Mouse (Mus musculus) embryonic facial prominence, embryonic 12.5 days (tissue): ENCODE measurements at regions not wholly inside any gene's neighbourhood (a gene's known extent, or its start where the extent isn't known, plus 50 kb on each side); places are given as distances from the start of the nearest gene placed in this dataset.

Experiments used
- ATAC-seq: fragments of 200-750 bp; cut with Nextera tagmentation; 2 replicates; pipeline ENCODE4 v1.8.0; 2017; ENCODE audit not compliant: insufficient number of reproducible peaks, insufficient read depth, low FRiP score, low TSS enrichment
- H3K27ac ChIP-seq: fragments of 300-500 bp; sonication (generic); 2 replicates; pipeline ENCODE4 v1.5.1; 2016; ENCODE audit warnings: mild to moderate bottlenecking
- H3K27me3 ChIP-seq: fragments of 300-500 bp; sonication (generic); 2 replicates; pipeline ENCODE4 v1.6.1; 2016; ENCODE audit warnings: mild to moderate bottlenecking, moderate library complexity
- H3K36me3 ChIP-seq: fragments of 300-500 bp; sonication (generic); 2 replicates; pipeline ENCODE4 v1.6.1; 2016; ENCODE audit warnings: mild to moderate bottlenecking
- H3K4me1 ChIP-seq: fragments of 300-500 bp; sonication (generic); 2 replicates; pipeline ENCODE4 v1.6.1; 2016
- H3K4me2 ChIP-seq: fragments of 300-500 bp; sonication (generic); replicated peaks from 2 replicates; pipeline ENCODE4 v1.6.1; 2016; ENCODE audit warnings: mild to moderate bottlenecking, moderate library complexity
- H3K4me3 ChIP-seq: fragments of 300-500 bp; sonication (generic); 2 replicates; pipeline ENCODE4 v1.5.1; 2016; ENCODE audit warnings: mild to moderate bottlenecking
- H3K9ac ChIP-seq: fragments of 300-500 bp; sonication (generic); 2 replicates; pipeline ENCODE4 v1.6.1; 2016; ENCODE audit warnings: mild to moderate bottlenecking, moderate library complexity
- H3K9me3 ChIP-seq: fragments of 300-500 bp; sonication (generic); 2 replicates; pipeline ENCODE4 v1.6.1; 2016; ENCODE audit warnings: mild to moderate bottlenecking, moderate library complexity
- WGBS: fragments of 180-500 bp; shearing (Covaris S2); methylation state at CpG from one replicate; pipeline ENCODE4 v1.1.7; 2016; 5-methylcytosine and 5-hydroxymethylcytosine counted together

GRCm38 (mm10) chr9:31610212-31610611, 145.9 kb upstream of the Tmem45b start:
- no peak for ATAC-seq
- Histone ChIP-seq H3K4me2 (no peak overlapping the region), H3K9me3 (no peaks in the 10 kb centered on the region), H3K4me1 (no peaks in the 10 kb centered on the region), H3K36me3 (no peaks in the 10 kb centered on the region), H3K4me3 (no peak overlapping the region), H3K27me3 (no peaks in the 10 kb centered on the region), H3K9ac (no peak overlapping the region), H3K27ac (no peak overlapping the region)
- 52% methylated on average over 1 of the region's 1 CpGs for WGBS

- no peak overlapping the region for H3K9ac ChIP-seq
- no peak overlapping the region for H3K4me2 ChIP-seq
- H3K9me3 ChIP-seq, result no peaks in the 10 kb centered on the region
- H3K36me3 ChIP-seq, result no peaks in the 10 kb centered on the region
- H3K27me3 ChIP-seq, result no peaks in the 10 kb centered on the region
- ATAC-seq, result no peak
- H3K4me3 ChIP-seq, result no peak overlapping the region
- 76% methylated on average over 3 of the region's 3 CpGs for WGBS
- no peak overlapping the region for H3K27ac ChIP-seq
- H3K4me1 ChIP-seq, result no peaks in the 10 kb centered on the region
Observed at GRCm38 (mm10) chr9:31609731-31610130, 145.5 kb upstream of the Tmem45b start.

GRCm38 (mm10) chr9:31608084-31608870, 144.0 kb upstream of the Tmem45b start:
- no peaks in the 10 kb centered on the region for H3K9me3 ChIP-seq
- no peak overlapping the region for H3K4me2 ChIP-seq
- no peak overlapping the region for H3K4me3 ChIP-seq
- WGBS, result 59% methylated on average over 8 of the region's 8 CpGs
- H3K36me3 ChIP-seq, result no peaks in the 10 kb centered on the region
- H3K9ac ChIP-seq, result no peak overlapping the region
- H3K4me1 ChIP-seq, result no peaks in the 10 kb centered on the region
- H3K27me3 ChIP-seq, result no peaks in the 10 kb centered on the region
- no peak overlapping the region for H3K27ac ChIP-seq
- no peak for ATAC-seq

- Histone ChIP-seq H3K4me2 (no peak overlapping the region), H3K36me3 (no peaks in the 10 kb centered on the region), H3K4me1 (no peaks in the 10 kb centered on the region), H3K27ac (no peak overlapping the region), H3K9me3 (no peaks in the 10 kb centered on the region), H3K4me3 (no peak overlapping the region), H3K9ac (no peak overlapping the region), H3K27me3 (no peaks in the 10 kb centered on the region)
- WGBS, result 86% methylated on average over 6 of the region's 6 CpGs
- ATAC-seq, result no peak
Observed at GRCm38 (mm10) chr9:31606936-31607335, 142.7 kb upstream of the Tmem45b start.

GRCm38 (mm10) chr9:31604497-31605090, 140.3 kb upstream of the Tmem45b start:
- Histone ChIP-seq H3K36me3 (no peaks in the 10 kb centered on the region), H3K9me3 (no peaks in the 10 kb centered on the region), H3K4me1 (no peaks in the 10 kb centered on the region), H3K9ac (no peak overlapping the region), H3K27me3 (no peaks in the 10 kb centered on the region), H3K4me3 (no peak overlapping the region), H3K27ac (no peak overlapping the region), H3K4me2 (no peak overlapping the region)
- ATAC-seq, result no peak
- 72% methylated on average over 6 of the region's 6 CpGs for WGBS

- H3K4me2 ChIP-seq, result no peak overlapping the region
- no peaks in the 10 kb centered on the region for H3K9me3 ChIP-seq
- H3K9ac ChIP-seq, result no peak overlapping the region
- no peaks in the 10 kb centered on the region for H3K36me3 ChIP-seq
- ATAC-seq, result no peak
- no peaks in the 10 kb centered on the region for H3K27me3 ChIP-seq
- H3K27ac ChIP-seq, result no peak overlapping the region
- H3K4me1 ChIP-seq, result no peaks in the 10 kb centered on the region
- H3K4me3 ChIP-seq, result no peak overlapping the region
- 89% methylated on average over 4 of the region's 4 CpGs for WGBS
Observed at GRCm38 (mm10) chr9:31602707-31603106, 138.4 kb upstream of the Tmem45b start.

GRCm38 (mm10) chr9:31595096-31595495, 130.8 kb upstream of the Tmem45b start:
- no peak for ATAC-seq
- WGBS, result 48% methylated on average over 7 of the region's 7 CpGs

GRCm38 (mm10) chr9:31587671-31588070, 123.4 kb upstream of the Tmem45b start:
- Histone ChIP-seq H3K36me3 (no peaks in the 10 kb centered on the region), H3K27me3 (no peaks in the 10 kb centered on the region), H3K27ac (no peak overlapping the region), H3K4me3 (no peak overlapping the region), H3K4me2 (no peak overlapping the region), H3K4me1 (no peaks in the 10 kb centered on the region), H3K9ac (no peak overlapping the region), H3K9me3 (no peaks in the 10 kb centered on the region)
- no peak for ATAC-seq

More at GRCm38 (mm10) chr9:31595096-31595495, 130.8 kb upstream of the Tmem45b start:
- H3K4me2 ChIP-seq, result no peak overlapping the region
- no peaks in the 10 kb centered on the region for H3K9me3 ChIP-seq
- H3K4me3 ChIP-seq, result no peak overlapping the region
- no peaks in the 10 kb centered on the region for H3K27me3 ChIP-seq
- H3K36me3 ChIP-seq, result no peaks in the 10 kb centered on the region
- no peaks in the 10 kb centered on the region for H3K4me1 ChIP-seq
- no peak overlapping the region for H3K27ac ChIP-seq
- no peak overlapping the region for H3K9ac ChIP-seq

- no peak overlapping the region for H3K4me2 ChIP-seq
- no peak overlapping the region for H3K4me3 ChIP-seq
- no peaks in the 10 kb centered on the region for H3K36me3 ChIP-seq
- H3K4me1 ChIP-seq, result no peaks in the 10 kb centered on the region
- H3K9ac ChIP-seq, result no peak overlapping the region
- no peak overlapping the region for H3K27ac ChIP-seq
- 56% methylated on average over 10 of the region's 10 CpGs for WGBS
- no peaks in the 10 kb centered on the region for H3K27me3 ChIP-seq
- no peak for ATAC-seq
- H3K9me3 ChIP-seq, result no peaks in the 10 kb centered on the region
Observed at GRCm38 (mm10) chr9:31583983-31584382, 119.7 kb upstream of the Tmem45b start.

GRCm38 (mm10) chr9:31582947-31583346, 118.7 kb upstream of the Tmem45b start:
- H3K9me3 ChIP-seq, result no peaks in the 10 kb centered on the region
- H3K27ac ChIP-seq, result no peak overlapping the region
- no peaks in the 10 kb centered on the region for H3K36me3 ChIP-seq
- no peak overlapping the region for H3K4me2 ChIP-seq
- no peak overlapping the region for H3K9ac ChIP-seq
- no peaks in the 10 kb centered on the region for H3K4me1 ChIP-seq
- no peak overlapping the region for H3K4me3 ChIP-seq
- no peaks in the 10 kb centered on the region for H3K27me3 ChIP-seq
- no peak for ATAC-seq
- 83% methylated on average over 7 of the region's 7 CpGs for WGBS

- H3K9ac ChIP-seq, result no peak overlapping the region
- ATAC-seq, result no peak
- 85% methylated on average over 8 of the region's 8 CpGs for WGBS
- no peaks in the 10 kb centered on the region for H3K9me3 ChIP-seq
- no peaks in the 10 kb centered on the region for H3K36me3 ChIP-seq
- no peaks in the 10 kb centered on the region for H3K27me3 ChIP-seq
- H3K4me1 ChIP-seq, result no peaks in the 10 kb centered on the region
- H3K4me2 ChIP-seq, result no peak overlapping the region
- no peak overlapping the region for H3K4me3 ChIP-seq
- H3K27ac ChIP-seq, result no peak overlapping the region
Observed at GRCm38 (mm10) chr9:31578506-31579173, 114.4 kb upstream of the Tmem45b start.

- Histone ChIP-seq H3K4me3 (no peak overlapping the region), H3K4me2 (no peak overlapping the region), H3K27ac (no peak overlapping the region), H3K9ac (no peak overlapping the region), H3K9me3 (no peaks in the 10 kb centered on the region), H3K36me3 (no peaks in the 10 kb centered on the region), H3K4me1 (no peaks in the 10 kb centered on the region), H3K27me3 (no peaks in the 10 kb centered on the region)
- 65% methylated on average over 7 of the region's 7 CpGs for WGBS
- no peak for ATAC-seq
Observed at GRCm38 (mm10) chr9:31577066-31577465, 112.8 kb upstream of the Tmem45b start.
